Mouse (Mus musculus): ENCODE results near the gene E130308A19Rik. TPM values are rescaled to one million over a fixed set of nuclear protein-coding genes. Genes with fewer than 3 reads are reported as not detected.
"Not testable (repeated sequence)": the region's sequence is repeated elsewhere in the genome, so short reads cannot be mapped to it uniquely, and the experiment has no call there.

Gene E130308A19Rik
- polyA plus RNA-seq, 1 experiment from 2014 or later: 14.9 TPM

DNA sequence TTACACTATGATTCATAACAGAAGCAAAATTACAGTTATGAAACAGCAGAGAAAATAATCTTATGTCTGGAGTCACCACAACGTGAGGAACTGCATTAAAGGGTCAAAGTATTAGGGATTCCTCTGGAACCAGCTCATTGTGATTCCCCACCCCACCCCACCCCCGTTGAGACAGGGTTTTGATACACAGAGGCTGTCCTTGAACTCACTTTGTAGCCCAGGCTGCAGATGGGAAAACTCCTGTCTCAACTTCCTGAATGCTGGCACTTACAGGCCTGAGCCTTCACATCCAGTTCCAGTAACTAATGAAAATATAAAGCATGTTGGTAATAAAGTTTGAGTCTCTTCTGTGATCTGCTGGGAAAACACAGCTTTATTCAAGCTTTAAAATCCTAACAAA, 159.4 kb downstream of the E130308A19Rik start:
- ATAC-seq (ENCODE audit: low read depth) (no peak), DNase-seq (ENCODE audit: low spot score) (no peak)
- Histone ChIP-seq H3K4me3 (ENCODE audit: low read depth, low read length) (no peak overlapping the region), H3K9ac (ENCODE audit: low read depth, low read length) (no peak overlapping the region), H3K36me3 (ENCODE audit: control insufficient read depth, insufficient read depth, low read length) (no peaks in the 10 kb centered on the region), H3K27me3 (replicated peaks; ENCODE audit: control insufficient read depth, insufficient read depth, low read length) (no peaks in the 10 kb centered on the region), H3K9me3 (ENCODE audit: control insufficient read depth, low read length) (no peaks in the 10 kb centered on the region), H3K4me1 (ENCODE audit: control insufficient read depth, insufficient read depth, low read length) (no peaks in the 10 kb centered on the region; the same call in 1 of the 2 replicates), H3K27ac (replicated peaks; ENCODE audit: low read depth, low read length) (no peak overlapping the region), H3K4me2 (ENCODE audit: low read depth, low read length) (no peak overlapping the region)
- WGBS: 20% methylated on average over 2 of the region's 2 CpGs

DNA sequence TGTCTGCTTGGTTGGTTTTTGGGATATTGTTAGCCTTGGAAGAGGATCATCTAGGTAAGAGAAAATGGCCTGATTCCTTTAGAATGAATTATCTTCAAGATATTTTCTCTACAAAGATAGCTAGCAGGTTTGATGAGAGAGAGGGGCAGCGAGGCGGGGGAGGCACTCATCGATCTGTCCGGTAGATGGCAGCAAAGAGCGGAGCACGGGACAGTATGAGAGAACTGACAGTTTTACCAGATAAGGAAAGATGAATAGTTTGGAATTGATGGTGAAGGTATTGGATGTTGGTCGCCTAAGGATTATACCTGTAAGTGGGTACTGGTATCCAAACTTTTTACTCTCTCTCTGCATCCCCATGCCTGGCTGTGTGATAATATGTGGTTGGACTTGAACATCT, 160.7 kb downstream of the E130308A19Rik start:
- Histone ChIP-seq H3K4me2 (ENCODE audit: low read depth, low read length) (no peak overlapping the region), H3K9me3 (ENCODE audit: control insufficient read depth, low read length) (no peaks in the 10 kb centered on the region), H3K36me3 (ENCODE audit: control insufficient read depth, insufficient read depth, low read length) (no peaks in the 10 kb centered on the region), H3K27ac (replicated peaks; ENCODE audit: low read depth, low read length) (no peak overlapping the region), H3K4me1 (ENCODE audit: control insufficient read depth, insufficient read depth, low read length) (no peaks in the 10 kb centered on the region; the same call in 1 of the 2 replicates), H3K9ac (ENCODE audit: low read depth, low read length) (no peak overlapping the region), H3K4me3 (ENCODE audit: low read depth, low read length) (no peak overlapping the region), H3K27me3 (replicated peaks; ENCODE audit: control insufficient read depth, insufficient read depth, low read length) (no peaks in the 10 kb centered on the region)
- DNase-seq (ENCODE audit: low spot score): peak; percentile 51
- no peak for ATAC-seq (ENCODE audit: low read depth)
- under 1% methylated on average over 7 of the region's 7 CpGs for WGBS

DNA sequence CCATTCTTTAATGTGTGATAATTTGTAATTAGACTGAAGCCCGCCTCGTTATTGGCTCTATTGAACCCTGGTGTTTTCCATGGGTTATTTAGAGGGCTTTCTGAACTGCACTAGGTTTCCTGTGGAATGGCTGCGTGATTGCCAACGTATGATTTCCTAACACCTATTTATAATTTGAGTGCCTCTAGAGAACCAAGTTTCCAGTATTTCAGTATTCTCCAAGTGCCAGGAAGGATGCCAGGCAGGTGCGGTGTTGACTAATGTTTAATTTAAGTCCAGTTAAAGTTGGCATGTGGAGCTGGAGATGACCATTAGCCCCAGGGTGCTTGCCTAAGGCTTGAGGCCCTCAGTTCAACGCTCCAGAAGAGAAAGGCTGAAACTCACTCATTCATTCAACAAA, 161.1 kb downstream of the E130308A19Rik start:
- no peak overlapping the region for H3K9ac ChIP-seq (ENCODE audit: low read depth, low read length)
- H3K27me3 ChIP-seq (replicated peaks; ENCODE audit: control insufficient read depth, insufficient read depth, low read length): no peaks in the 10 kb centered on the region
- 61% methylated on average over 6 of the region's 6 CpGs for WGBS
- no peaks in the 10 kb centered on the region; the same call in 1 of the 2 replicates for H3K4me1 ChIP-seq (ENCODE audit: control insufficient read depth, insufficient read depth, low read length)
- H3K4me3 ChIP-seq (ENCODE audit: low read depth, low read length): no peak overlapping the region
- ATAC-seq (ENCODE audit: low read depth) (no peak), DNase-seq (ENCODE audit: low spot score) (no peak)
- H3K36me3 ChIP-seq (ENCODE audit: control insufficient read depth, insufficient read depth, low read length): no peaks in the 10 kb centered on the region
- H3K9me3 ChIP-seq (ENCODE audit: control insufficient read depth, low read length): no peaks in the 10 kb centered on the region
- H3K4me2 ChIP-seq (ENCODE audit: low read depth, low read length): no peak overlapping the region
- H3K27ac ChIP-seq (replicated peaks; ENCODE audit: low read depth, low read length): no peak overlapping the region

DNA sequence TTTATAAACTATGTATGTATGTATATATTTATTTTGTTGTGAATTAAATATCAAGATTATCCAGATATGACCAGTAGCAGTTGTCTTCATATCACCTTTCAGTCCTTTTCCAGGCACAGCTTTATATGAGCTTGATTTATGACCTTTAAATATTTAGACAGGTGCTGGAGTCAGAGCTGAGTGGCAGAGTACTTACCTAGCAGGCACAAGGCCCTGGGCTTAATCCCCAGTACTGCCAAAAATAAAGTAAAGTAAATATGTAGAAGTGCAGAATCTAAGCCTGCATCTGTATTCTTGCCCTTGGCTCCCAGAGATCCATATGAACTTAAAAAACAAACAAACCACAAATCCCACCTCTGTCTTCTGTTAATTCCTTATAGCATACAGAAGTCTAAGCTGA, 163.0 kb downstream of the E130308A19Rik start:
- ATAC-seq (ENCODE audit: low read depth) (no peak), DNase-seq (ENCODE audit: low spot score) (no peak)
- H3K4me2 ChIP-seq (ENCODE audit: low read depth, low read length): no peak overlapping the region
- H3K9ac ChIP-seq (ENCODE audit: low read depth, low read length): no peak overlapping the region
- H3K9me3 ChIP-seq (ENCODE audit: control insufficient read depth, low read length): no peaks in the 10 kb centered on the region
- H3K36me3 ChIP-seq (ENCODE audit: control insufficient read depth, insufficient read depth, low read length): no peaks in the 10 kb centered on the region
- no peaks in the 10 kb centered on the region for H3K27me3 ChIP-seq (replicated peaks; ENCODE audit: control insufficient read depth, insufficient read depth, low read length)
- H3K4me1 ChIP-seq (ENCODE audit: control insufficient read depth, insufficient read depth, low read length): no peaks in the 10 kb centered on the region
- no peak overlapping the region for H3K4me3 ChIP-seq (ENCODE audit: low read depth, low read length)
- no peak overlapping the region for H3K27ac ChIP-seq (replicated peaks; ENCODE audit: low read depth, low read length)

DNA sequence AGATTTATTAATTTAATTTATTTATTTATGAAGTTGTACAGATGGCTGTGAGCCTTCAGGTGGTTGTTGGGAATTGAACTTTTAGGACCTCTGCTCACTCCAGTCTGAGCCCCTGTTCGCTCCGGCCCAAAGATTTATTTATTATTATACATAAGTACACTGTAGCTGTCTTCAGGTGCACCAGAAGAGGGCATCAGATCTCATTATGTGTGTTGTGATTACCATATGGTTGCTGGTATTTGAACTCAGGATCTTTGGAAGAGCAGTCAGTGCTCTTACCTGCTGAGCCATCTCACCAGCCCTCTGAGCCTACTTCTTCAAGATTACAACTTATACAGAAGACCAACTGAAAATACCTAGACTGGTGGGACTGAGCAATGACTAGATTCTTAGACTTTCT, 167.6 kb downstream of the E130308A19Rik start:
- not testable (repeated sequence) for H3K9ac ChIP-seq (ENCODE audit: low read depth, low read length); H3K4me2 ChIP-seq (ENCODE audit: low read depth, low read length); DNase-seq (ENCODE audit: low spot score); H3K4me3 ChIP-seq (ENCODE audit: low read depth, low read length); H3K36me3 ChIP-seq (ENCODE audit: control insufficient read depth, insufficient read depth, low read length); ATAC-seq (ENCODE audit: low read depth); H3K4me1 ChIP-seq (ENCODE audit: control insufficient read depth, insufficient read depth, low read length); H3K27ac ChIP-seq (replicated peaks; ENCODE audit: low read depth, low read length); H3K27me3 ChIP-seq (replicated peaks; ENCODE audit: control insufficient read depth, insufficient read depth, low read length); H3K9me3 ChIP-seq (ENCODE audit: control insufficient read depth, low read length)
- WGBS: 89% methylated on average over 2 of the region's 2 CpGs

DNA sequence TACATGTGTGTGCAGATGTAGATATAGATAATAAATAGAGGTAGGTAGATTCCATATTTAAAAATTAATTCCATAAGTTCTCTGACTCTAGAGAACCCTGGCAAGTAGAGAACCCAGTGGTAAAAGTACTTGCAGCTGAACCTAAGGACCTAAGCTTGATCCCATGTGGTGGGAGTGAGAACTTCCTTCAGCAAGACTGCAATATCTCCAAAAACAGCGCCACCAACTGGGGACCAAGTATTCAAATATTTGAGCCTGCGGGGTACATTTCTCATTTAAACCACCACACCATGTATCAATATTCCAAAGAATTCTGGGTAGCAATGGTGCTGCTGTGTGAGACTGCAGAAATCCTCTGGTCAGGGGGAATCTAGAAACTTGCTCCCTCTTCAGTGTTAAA, 168.1 kb downstream of the E130308A19Rik start:
- no peak overlapping the region for H3K4me3 ChIP-seq (ENCODE audit: low read depth, low read length)
- no peaks in the 10 kb centered on the region for H3K27me3 ChIP-seq (replicated peaks; ENCODE audit: control insufficient read depth, insufficient read depth, low read length)
- no peak overlapping the region for H3K4me2 ChIP-seq (ENCODE audit: low read depth, low read length)
- no peaks in the 10 kb centered on the region for H3K9me3 ChIP-seq (ENCODE audit: control insufficient read depth, low read length)
- no peak overlapping the region for H3K9ac ChIP-seq (ENCODE audit: low read depth, low read length)
- no peak overlapping the region for H3K27ac ChIP-seq (replicated peaks; ENCODE audit: low read depth, low read length)
- 72% methylated on average over 2 of the region's 2 CpGs for WGBS
- no peaks in the 10 kb centered on the region for H3K36me3 ChIP-seq (ENCODE audit: control insufficient read depth, insufficient read depth, low read length)
- no peaks in the 10 kb centered on the region for H3K4me1 ChIP-seq (ENCODE audit: control insufficient read depth, insufficient read depth, low read length)
- no peak for ATAC-seq (ENCODE audit: low read depth)
- no peak for DNase-seq (ENCODE audit: low spot score)

DNA sequence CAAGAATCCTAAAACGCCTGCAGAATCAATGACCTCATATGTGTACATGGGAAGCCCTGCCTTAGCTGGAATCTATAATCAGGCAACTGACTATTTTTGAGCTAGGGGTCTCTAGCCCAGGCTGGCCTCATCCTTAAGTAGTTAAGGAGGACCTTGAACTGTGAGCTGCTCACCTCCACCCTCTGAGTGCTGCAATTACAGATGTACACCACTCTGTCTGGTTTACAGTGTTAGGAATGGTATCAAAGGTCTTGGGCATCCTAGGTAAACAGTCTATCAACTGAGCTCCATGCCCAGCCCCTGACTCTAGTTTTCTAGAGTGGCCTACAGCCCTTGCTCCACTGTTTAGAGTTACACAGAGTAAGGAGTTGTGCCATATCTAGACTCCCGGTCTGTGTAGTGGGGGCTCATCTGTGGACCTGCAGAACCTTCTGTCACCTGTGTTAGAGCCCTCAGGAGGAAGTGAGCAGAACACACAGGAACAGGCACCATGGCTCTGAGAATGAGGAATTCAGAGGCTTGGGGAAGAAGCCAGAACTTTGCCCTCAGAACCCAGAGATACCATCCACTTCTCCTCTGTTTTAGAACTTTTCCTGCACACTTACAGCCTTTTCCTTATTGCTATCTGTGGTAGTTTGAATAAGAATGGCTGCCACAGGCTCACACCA, 169.9 kb downstream of the E130308A19Rik start:
- ATAC-seq (ENCODE audit: low read depth) (no peak), DNase-seq (ENCODE audit: low spot score) (no peak)
- no peak overlapping the region for H3K4me3 ChIP-seq (ENCODE audit: low read depth, low read length)
- 77% methylated on average over 2 of the region's 2 CpGs for WGBS
- H3K4me1 ChIP-seq (ENCODE audit: control insufficient read depth, insufficient read depth, low read length): no peaks in the 10 kb centered on the region
- no peaks in the 10 kb centered on the region for H3K9me3 ChIP-seq (ENCODE audit: control insufficient read depth, low read length)
- no peak overlapping the region for H3K9ac ChIP-seq (ENCODE audit: low read depth, low read length)
- no peak overlapping the region for H3K4me2 ChIP-seq (ENCODE audit: low read depth, low read length)
- H3K36me3 ChIP-seq (ENCODE audit: control insufficient read depth, insufficient read depth, low read length): no peaks in the 10 kb centered on the region
- H3K27me3 ChIP-seq (replicated peaks; ENCODE audit: control insufficient read depth, insufficient read depth, low read length): no peaks in the 10 kb centered on the region
- H3K27ac ChIP-seq (replicated peaks; ENCODE audit: low read depth, low read length): no peak overlapping the region

DNA sequence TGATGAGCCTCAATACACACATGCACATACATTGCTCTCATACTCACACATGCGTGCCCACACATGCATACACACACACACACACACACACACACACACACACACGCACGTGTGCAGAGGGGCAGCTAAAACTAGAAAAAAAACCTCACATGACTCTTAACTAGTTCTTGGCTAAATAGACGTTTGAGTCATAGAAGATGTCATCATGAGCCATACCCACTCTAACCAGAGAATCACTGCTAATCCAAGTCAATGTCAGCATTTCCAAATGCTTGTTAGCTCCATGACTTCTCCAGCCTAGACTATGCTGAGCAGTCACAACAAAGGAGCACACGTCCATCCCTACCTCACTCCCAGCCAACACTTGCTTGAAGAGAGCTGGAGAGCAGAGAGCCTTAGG, 174.2 kb downstream of the E130308A19Rik start:
- H3K4me1 ChIP-seq (ENCODE audit: control insufficient read depth, insufficient read depth, low read length): peaks cover 4% of the 10 kb centered on the region; the same call in 1 of the 2 replicates
- H3K9me3 ChIP-seq (ENCODE audit: control insufficient read depth, low read length): no peaks in the 10 kb centered on the region
- no peak overlapping the region for H3K9ac ChIP-seq (ENCODE audit: low read depth, low read length)
- no peak overlapping the region for H3K4me3 ChIP-seq (ENCODE audit: low read depth, low read length)
- H3K4me2 ChIP-seq (ENCODE audit: low read depth, low read length): no peak overlapping the region
- WGBS: 84% methylated on average over 5 of the region's 5 CpGs
- DNase-seq (ENCODE audit: low spot score) (no peak), ATAC-seq (ENCODE audit: low read depth) (no peak)
- no peaks in the 10 kb centered on the region for H3K27me3 ChIP-seq (replicated peaks; ENCODE audit: control insufficient read depth, insufficient read depth, low read length)
- no peaks in the 10 kb centered on the region for H3K36me3 ChIP-seq (ENCODE audit: control insufficient read depth, insufficient read depth, low read length)
- no peak overlapping the region for H3K27ac ChIP-seq (replicated peaks; ENCODE audit: low read depth, low read length)

DNA sequence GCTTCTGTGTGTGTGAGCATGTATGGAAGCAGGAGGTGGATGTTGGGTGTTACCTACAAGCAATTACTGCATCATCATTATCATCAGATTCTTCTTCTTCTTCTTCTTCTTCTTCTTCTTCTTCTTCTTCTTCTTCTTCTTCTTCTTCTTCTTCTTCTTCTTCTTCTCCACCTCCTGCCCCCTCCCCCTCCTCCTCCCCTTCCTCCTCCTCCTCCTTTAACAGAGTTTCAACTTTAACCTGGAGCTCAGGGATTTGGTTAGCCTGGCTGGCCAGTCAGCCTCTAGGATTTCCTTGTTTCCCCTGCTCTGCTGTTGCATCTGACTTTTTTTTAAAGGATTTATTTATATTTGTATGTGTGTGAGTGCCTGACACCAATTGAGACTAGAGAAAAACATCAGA, 175.5 kb downstream of the E130308A19Rik start, which contains the start of gene Inip:
Gene Inip, minus strand, starts transcription at position 101 of the 400 bp plus-strand sequence.
- H3K4me2 ChIP-seq (ENCODE audit: low read depth, low read length): no peak within 1 kb of the TSS
- ATAC-seq (ENCODE audit: low read depth) (no peak), DNase-seq (ENCODE audit: low spot score) (no peak)
- no peaks in the 10 kb centered on the region for H3K9me3 ChIP-seq (ENCODE audit: control insufficient read depth, low read length)
- H3K4me1 ChIP-seq (ENCODE audit: control insufficient read depth, insufficient read depth, low read length): peaks cover 4% of the 10 kb centered on the region; the same call in 1 of the 2 replicates
- no peak within 1 kb of the TSS for H3K27ac ChIP-seq (replicated peaks; ENCODE audit: low read depth, low read length)
- H3K4me3 ChIP-seq (ENCODE audit: low read depth, low read length): no peak within 1 kb of the TSS
- no peak within 1 kb of the TSS for H3K9ac ChIP-seq (ENCODE audit: low read depth, low read length)
- no peaks in the 10 kb centered on the region for H3K27me3 ChIP-seq (replicated peaks; ENCODE audit: control insufficient read depth, insufficient read depth, low read length)
- no peaks in the 10 kb centered on the region for H3K36me3 ChIP-seq (ENCODE audit: control insufficient read depth, insufficient read depth, low read length)

All from embryonic facial prominence, embryonic 14.5 days (tissue).